Mouse (Mus musculus) forebrain, embryonic 12.5 days (tissue): ENCODE results near the gene Tmem62. TPM values are rescaled to one million over a fixed set of nuclear protein-coding genes. Genes with fewer than 3 reads are reported as not detected.
"Not testable (repeated sequence)": the region's sequence is repeated elsewhere in the genome, so short reads cannot be mapped to it uniquely, and the experiment has no call there.

Source experiments
- ATAC-seq: fragments of 200-750 bp; cut with Nextera tagmentation; 2 replicates; pipeline ENCODE4 v1.8.0; 2017; ENCODE audit warnings: moderate TSS enrichment; ENCODE audit not compliant: low FRiP score
- H3K27ac ChIP-seq: fragments of 300-500 bp; sonication (generic); 2 replicates; pipeline ENCODE4 v1.5.1; 2016; ENCODE audit warnings: mild to moderate bottlenecking
- H3K27me3 ChIP-seq: fragments of 300-500 bp; sonication (generic); 2 replicates; pipeline ENCODE4 v1.6.1; 2016; ENCODE audit warnings: mild to moderate bottlenecking
- H3K36me3 ChIP-seq: fragments of 300-500 bp; sonication (generic); replicated peaks from 2 replicates; pipeline ENCODE4 v1.6.1; 2016; ENCODE audit warnings: mild to moderate bottlenecking
- H3K4me1 ChIP-seq: fragments of 300-500 bp; sonication (generic); 2 replicates; pipeline ENCODE4 v1.6.1; 2016
- H3K4me2 ChIP-seq: fragments of 300-500 bp; sonication (generic); 2 replicates; pipeline ENCODE4 v1.6.1; 2016; ENCODE audit warnings: mild to moderate bottlenecking, moderate library complexity
- H3K4me3 ChIP-seq: fragments of 300-500 bp; sonication (generic); replicated peaks from 2 replicates; pipeline ENCODE4 v1.5.1; 2016; ENCODE audit warnings: mild to moderate bottlenecking
- H3K9ac ChIP-seq: fragments of 300-500 bp; sonication (generic); 2 replicates; pipeline ENCODE4 v1.6.1; 2016; ENCODE audit warnings: mild to moderate bottlenecking
- H3K9me3 ChIP-seq: fragments of 300-500 bp; sonication (generic); 2 replicates; pipeline ENCODE4 v1.6.1; 2016
- WGBS: fragments of 180-500 bp; shearing (Covaris S2); methylation state at CpG from one replicate; pipeline ENCODE4 v1.1.7; 2016; 5-methylcytosine and 5-hydroxymethylcytosine counted together
- polyA plus RNA-seq: library from polyadenylated mRNA; unstranded; fragments of >200 nt; fragmentation: Nextera tagmentation; extraction: Ambion mirVana; gene quantifications from 2 replicates; pipeline ENCODE4 v1.2.1, GENCODE M21; 2016

Tmem62 gene
- polyA plus RNA-seq, 1 experiment from 2014 or later, result 5.6 TPM

DNA sequence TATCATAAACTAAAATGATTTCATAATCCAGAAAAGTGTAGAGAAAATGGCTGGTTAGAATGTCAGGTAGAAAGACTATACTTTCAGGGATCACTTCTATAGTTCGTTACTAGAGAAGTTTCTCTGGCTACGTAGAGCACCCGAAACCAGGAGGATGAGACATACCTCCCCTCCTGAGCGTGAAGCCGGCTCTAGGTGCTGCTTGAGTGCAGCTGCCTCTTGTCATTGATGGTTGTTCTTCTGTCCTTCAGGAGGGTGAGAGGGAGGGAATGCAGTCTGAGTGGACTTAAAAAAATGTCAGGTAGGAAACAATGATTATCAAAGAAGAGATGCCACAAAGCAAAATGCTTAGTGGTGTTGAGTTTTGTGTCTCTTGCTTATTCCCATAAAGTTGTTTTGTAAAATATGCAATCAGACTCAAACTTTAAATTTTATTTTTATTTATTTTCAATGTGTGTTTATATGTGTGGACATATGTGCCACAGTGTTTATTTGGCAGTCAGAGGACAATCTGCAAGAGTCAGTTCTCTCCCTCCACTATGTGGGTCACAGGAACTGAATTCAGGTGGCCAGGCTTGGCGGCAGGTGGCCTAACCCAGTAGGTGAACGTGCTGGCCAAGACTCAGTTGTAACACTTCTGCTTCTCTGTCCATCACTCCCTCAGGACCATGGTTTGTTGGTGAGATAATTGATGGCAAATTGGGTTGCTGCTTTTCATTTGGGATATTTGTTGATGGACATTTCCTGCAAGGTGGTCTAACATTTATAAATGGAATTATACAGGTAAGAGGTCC lies 27.4 kb downstream of the Tmem62 start:
- no peak overlapping the region for H3K9ac ChIP-seq
- 80% methylated on average over 7 of the region's 7 CpGs for WGBS
- ATAC-seq, result no peak
- no peaks in the 10 kb centered on the region for H3K27me3 ChIP-seq
- H3K4me1 ChIP-seq, result peaks cover 6% of the 10 kb centered on the region
- H3K9me3 ChIP-seq, result no peaks in the 10 kb centered on the region
- H3K27ac ChIP-seq, result no peak overlapping the region
- H3K4me3 ChIP-seq, result no peak overlapping the region
- no peak overlapping the region for H3K4me2 ChIP-seq
- no peaks in the 10 kb centered on the region for H3K36me3 ChIP-seq

DNA sequence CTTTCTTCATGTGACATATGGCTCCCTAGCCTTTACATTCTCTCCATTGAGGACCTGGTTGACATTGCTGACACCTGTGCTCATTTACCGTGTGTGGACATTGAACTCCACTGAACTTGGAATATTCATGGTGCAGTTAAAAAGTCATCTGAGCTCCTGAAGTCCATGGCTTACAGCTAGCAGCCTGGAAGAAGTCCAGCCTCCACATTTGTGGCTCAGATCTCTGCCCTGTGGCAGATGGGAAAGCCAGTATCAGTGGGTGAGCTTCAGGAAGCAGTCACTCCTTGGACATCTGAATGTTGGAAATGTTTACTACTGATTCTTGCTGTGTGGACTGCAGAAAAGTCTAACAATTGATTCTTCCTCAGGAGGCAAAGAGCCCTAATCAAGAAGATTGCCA lies 30.2 kb downstream of the Tmem62 start:
- H3K27ac ChIP-seq, result no peak overlapping the region
- no peaks in the 10 kb centered on the region for H3K27me3 ChIP-seq
- no peak overlapping the region for H3K4me2 ChIP-seq
- H3K36me3 ChIP-seq, result peaks cover 7% of the 10 kb centered on the region; the same call in 1 of the 2 replicates
- no peak for ATAC-seq
- no peak overlapping the region for H3K9ac ChIP-seq
- no peaks in the 10 kb centered on the region for H3K9me3 ChIP-seq
- H3K4me1 ChIP-seq, result peaks cover 11% of the 10 kb centered on the region
- no peak overlapping the region for H3K4me3 ChIP-seq
- 84% methylated on average over 1 of the region's 1 CpGs for WGBS

DNA sequence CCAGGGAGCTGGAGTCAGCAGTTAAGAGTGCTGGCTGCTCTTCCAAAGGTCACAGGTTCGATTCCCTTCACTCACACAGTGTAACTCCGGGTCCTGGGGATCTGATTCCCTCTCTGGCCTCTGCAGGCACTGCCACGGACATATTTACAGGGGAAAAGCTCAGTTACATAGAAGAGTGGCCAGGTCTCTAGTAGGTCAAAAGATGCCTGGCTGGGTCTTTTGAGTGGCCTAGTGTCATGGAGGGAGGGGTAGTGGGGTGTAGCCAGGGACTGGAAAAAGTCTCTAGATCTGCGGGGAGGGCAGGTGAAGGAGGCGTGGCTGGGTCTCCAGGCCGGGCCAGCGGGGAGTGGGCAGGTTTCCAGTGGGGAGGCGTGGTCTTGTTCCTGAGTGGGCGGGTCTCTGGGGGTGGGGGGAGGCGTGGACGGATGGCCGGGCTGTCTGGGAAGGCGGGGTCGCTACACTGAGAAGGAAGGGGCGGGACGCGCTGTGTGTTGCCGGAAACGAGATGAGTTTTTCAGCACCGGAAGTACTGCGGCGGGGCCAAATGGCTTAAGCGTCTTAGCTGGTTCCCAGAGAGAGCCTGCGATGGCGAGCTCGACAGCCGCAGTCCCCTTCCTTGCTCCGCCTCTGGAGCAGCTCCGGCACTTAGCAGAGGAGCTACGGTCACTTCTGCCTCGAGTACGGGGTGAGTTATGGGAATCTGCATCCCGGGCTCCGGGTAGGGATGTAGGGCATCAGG lies 31.3 kb downstream of the Tmem62 start, which contains the start of gene Ccndbp1:
TSS of gene Ccndbp1 (plus strand) at position 479 of the 739 bp plus-strand sequence.
- H3K9me3 ChIP-seq, result no peaks in the 10 kb centered on the region

DNA sequence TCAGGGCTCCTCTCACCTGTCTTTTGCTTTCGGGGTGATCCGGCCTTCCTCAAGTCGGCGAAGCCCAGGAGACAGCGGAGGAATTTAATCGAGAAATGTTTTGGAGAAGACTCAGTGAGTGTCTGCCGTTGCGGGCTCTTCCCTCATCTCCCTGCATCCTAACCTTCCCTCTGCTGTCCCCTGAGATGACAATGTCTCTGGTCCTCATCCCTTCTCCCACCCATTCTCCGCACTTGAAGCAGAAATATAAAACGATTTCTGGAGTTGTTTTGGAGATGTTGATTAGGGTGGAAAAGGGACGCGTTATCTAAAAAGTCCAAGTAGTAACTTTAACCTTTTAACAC lies 31.8 kb downstream of the Tmem62 start:
- Histone ChIP-seq H3K9ac (peak overlapping the region; percentile 74), H3K27me3 (no peaks in the 10 kb centered on the region), H3K27ac (no peak overlapping the region), H3K9me3 (no peaks in the 10 kb centered on the region), H3K4me2 (peak overlapping the region; percentile 82), H3K4me3 (peak overlapping the region; percentile 83), H3K4me1 (peaks cover 11% of the 10 kb centered on the region), H3K36me3 (peaks cover 22% of the 10 kb centered on the region)
- no peak; the same call in 1 of the 2 replicates for ATAC-seq
- WGBS, result under 1% methylated on average over 12 of the region's 12 CpGs

More for the DNA sequence above, 31.3 kb downstream of the Tmem62 start, which contains the start of gene Ccndbp1:
- Histone ChIP-seq H3K4me1 (peaks cover 11% of the 10 kb centered on the region), H3K4me3 (peak within 1 kb of the TSS; percentile 83), H3K4me2 (peak within 1 kb of the TSS; percentile 82), H3K9ac (peak within 1 kb of the TSS; percentile 74), H3K27me3 (no peaks in the 10 kb centered on the region), H3K36me3 (peaks cover 18% of the 10 kb centered on the region), H3K27ac (peak within 1 kb of the TSS; percentile 25; the same call in 1 of the 2 replicates)
- ATAC-seq, result peak; percentile 95
- WGBS, result 2% methylated on average over 34 of the region's 34 CpGs

DNA sequence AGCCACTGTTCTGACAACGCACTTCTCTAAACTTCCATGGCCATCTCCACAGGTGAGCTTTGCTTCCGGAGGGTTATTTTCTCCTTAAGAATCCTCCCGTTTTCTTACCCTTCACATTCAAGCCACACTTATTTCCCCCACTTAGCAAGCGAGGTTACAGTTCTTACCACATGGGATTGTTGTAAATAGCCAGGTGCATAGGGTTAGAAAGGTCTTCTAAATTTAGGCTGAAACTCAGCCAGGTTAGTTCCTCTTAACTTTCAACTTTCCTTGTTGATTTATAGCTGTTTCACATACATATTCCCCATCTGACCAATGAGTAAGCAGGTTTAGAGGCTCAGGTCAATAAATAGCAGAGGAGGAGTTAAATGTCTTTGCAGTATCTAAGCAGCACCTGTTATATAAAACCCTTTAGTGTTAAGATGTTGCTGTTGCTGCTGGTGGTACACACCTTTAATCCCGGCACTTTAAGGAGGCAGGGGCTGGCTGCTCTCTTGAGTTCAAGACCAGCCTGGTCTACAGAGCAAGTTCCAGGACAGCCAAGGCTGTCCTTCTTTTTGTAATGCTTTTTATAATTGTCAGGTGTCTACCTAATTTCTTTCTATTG lies 32.4 kb downstream of the Tmem62 start:
- Histone ChIP-seq H3K9me3 (no peaks in the 10 kb centered on the region), H3K27me3 (no peaks in the 10 kb centered on the region), H3K27ac (no peak overlapping the region), H3K4me1 (peaks cover 11% of the 10 kb centered on the region), H3K9ac (peak overlapping the region; percentile 74), H3K4me3 (peak overlapping the region; percentile 83), H3K36me3 (peaks cover 24% of the 10 kb centered on the region), H3K4me2 (peak overlapping the region; percentile 82)
- WGBS, result 27% methylated on average over 5 of the region's 5 CpGs
- no peak for ATAC-seq

DNA sequence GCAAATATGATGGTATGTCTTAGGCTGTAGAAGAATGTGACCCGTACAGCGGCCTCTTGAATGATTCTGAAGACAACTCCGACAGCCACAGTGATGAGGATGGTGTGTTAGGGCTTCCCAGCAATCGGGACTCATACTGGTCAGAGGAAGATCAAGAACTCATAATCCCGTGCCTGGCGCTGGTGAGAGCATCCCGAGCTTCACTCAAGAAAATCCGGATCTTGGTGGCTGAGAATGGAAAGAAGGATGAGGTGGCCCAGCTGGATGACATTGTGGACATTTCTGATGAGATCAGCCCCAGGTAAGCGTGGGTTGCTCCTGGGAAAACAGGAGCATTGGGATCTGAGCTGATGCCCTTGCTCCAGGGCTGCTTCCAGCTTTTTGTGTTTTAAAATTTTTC lies 35.9 kb downstream of the Tmem62 start:
- Histone ChIP-seq H3K27me3 (no peaks in the 10 kb centered on the region), H3K9me3 (no peaks in the 10 kb centered on the region), H3K4me2 (no peak overlapping the region), H3K4me3 (no peak overlapping the region), H3K27ac (no peak overlapping the region), H3K36me3 (peaks cover 39% of the 10 kb centered on the region), H3K4me1 (peaks cover 11% of the 10 kb centered on the region), H3K9ac (no peak overlapping the region)
- 86% methylated on average over 9 of the region's 9 CpGs for WGBS
- ATAC-seq, result no peak

DNA sequence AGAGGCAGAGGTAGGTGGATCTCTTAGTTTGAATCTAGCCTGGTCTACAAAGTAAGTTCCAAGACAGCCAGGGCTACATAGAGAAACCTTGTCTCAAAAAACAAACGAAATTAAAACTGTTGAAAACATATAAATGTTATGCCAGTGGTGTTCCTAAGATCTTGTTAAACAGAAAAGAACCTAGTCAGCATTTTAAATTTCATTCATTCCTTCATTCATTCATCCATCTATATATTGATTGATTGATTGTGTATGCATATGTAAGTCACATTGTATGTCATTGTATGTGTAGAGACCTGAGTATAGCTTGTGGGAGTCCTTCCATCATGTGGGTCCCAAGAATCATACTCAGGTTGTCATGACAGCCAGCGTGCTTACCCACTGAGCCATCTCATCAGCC lies 38.7 kb downstream of the Tmem62 start:
- ATAC-seq, result no peak
- no peak overlapping the region for H3K27ac ChIP-seq
- WGBS, result 81% methylated on average over 2 of the region's 2 CpGs
- H3K9me3 ChIP-seq, result no peaks in the 10 kb centered on the region
- H3K4me3 ChIP-seq, result no peak overlapping the region
- no peak overlapping the region for H3K9ac ChIP-seq
- H3K4me2 ChIP-seq, result no peak overlapping the region
- H3K27me3 ChIP-seq, result no peaks in the 10 kb centered on the region
- H3K36me3 ChIP-seq, result peaks cover 43% of the 10 kb centered on the region
- no peaks in the 10 kb centered on the region for H3K4me1 ChIP-seq

DNA sequence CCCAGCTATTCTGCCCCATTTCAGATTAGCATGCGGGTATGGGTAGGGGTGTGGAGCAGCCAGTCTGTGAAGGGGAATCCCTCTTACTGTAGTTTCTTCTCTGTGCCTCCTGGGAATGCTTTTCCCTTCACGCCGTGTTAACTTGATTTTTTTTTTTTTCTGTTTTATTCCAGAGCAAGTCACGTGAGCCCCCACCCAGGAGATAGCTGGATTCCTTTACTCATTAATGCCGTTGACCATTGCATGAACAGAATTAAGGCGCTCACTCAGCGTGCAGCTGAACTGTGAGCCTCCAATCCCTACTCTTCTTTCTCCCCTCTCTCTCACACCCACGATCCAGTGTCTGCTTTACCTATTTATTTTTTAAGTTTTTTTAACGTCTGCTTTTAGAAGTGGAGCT lies 39.4 kb downstream of the Tmem62 start:
- Histone ChIP-seq H3K4me2 (no peak overlapping the region), H3K9ac (no peak overlapping the region), H3K27ac (no peak overlapping the region), H3K4me1 (no peaks in the 10 kb centered on the region), H3K9me3 (no peaks in the 10 kb centered on the region), H3K36me3 (peaks cover 41% of the 10 kb centered on the region), H3K4me3 (no peak overlapping the region), H3K27me3 (no peaks in the 10 kb centered on the region)
- no peak for ATAC-seq
- 87% methylated on average over 9 of the region's 9 CpGs for WGBS

DNA sequence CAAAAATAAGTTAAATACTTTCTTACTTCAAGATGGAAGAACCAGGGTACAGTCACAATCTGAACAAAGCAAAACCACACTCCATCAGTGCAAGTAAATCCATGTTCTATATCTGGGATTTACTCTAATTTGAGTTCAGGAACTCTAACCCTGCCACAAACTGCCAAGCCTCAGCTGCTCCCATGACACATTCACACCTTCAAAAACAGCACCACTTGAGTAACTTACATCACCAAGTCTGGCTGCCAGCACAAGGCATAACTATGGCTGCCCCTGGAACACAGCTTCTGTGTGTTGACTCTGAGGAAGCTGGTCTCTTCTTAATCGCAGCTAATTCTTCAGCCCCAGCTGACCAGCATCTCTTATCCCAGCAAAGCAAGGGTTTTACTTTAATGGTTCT lies 40.3 kb downstream of the Tmem62 start:
- no peak for ATAC-seq
- Histone ChIP-seq H3K36me3 (peaks cover 34% of the 10 kb centered on the region), H3K9me3 (no peaks in the 10 kb centered on the region), H3K9ac (no peak overlapping the region), H3K27ac (no peak overlapping the region), H3K27me3 (no peaks in the 10 kb centered on the region), H3K4me1 (no peaks in the 10 kb centered on the region), H3K4me3 (no peak overlapping the region), H3K4me2 (no peak overlapping the region)
- WGBS, result 89% methylated on average over 1 of the region's 1 CpGs

DNA sequence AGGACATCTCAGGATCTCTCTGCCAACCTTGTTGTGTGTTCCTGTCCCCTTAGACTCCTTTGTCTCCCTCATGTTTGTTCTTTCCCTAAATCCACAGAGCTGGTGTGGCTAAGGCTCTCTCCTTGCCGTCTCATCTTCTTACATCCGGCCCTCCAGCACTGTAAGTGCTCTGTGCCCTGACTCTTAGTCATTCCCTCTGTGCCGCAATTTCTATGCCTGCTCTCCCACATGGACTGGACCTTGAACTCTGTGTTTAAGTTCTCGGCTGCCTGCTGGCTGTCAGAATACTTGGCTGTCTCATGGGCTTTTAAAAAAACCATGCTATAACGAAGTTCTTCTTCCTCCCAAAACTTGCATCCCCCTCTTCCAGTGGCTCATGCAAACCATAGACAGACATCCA lies 46.1 kb downstream of the Tmem62 start:
- Histone ChIP-seq H3K4me1 (no peaks in the 10 kb centered on the region), H3K9ac (no peak overlapping the region), H3K4me2 (no peak overlapping the region), H3K27me3 (no peaks in the 10 kb centered on the region), H3K4me3 (no peak overlapping the region), H3K36me3 (peaks cover 1% of the 10 kb centered on the region), H3K27ac (no peak overlapping the region), H3K9me3 (no peaks in the 10 kb centered on the region)
- no peak for ATAC-seq
- WGBS, result 79% methylated on average over 5 of the region's 5 CpGs

DNA sequence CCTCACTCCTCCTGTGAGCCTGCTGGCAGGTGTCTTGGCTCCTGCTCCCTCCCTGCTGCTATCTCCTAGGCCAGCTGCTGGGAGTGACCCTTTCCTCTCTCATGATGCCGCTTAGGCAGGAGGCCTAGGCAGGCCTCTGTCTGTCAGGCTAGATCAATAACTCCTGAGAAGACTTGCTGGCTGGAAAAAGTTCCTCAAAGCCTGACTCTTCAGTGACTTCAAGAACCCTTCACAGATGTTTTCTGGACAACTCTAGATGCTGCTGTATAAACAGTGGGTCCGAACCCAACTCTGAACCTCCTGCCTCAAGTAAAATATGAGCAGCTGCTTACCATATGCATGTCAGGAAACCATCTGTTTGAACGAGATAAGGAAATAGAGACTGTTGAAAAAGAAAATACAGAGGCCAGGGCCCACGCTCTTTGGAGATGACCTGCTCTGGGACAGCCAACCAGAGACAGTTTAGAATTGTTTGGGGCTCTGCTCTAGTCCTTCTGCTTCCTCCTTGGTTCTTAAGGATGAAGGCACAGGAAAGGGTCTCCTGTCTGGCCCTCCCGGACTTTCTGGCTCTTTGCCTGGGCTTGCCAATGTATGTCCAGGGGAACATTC lies 60.0 kb downstream of the Tmem62 start, which contains the start of gene Epb42:
TSS of gene Epb42 (minus strand) at position 340 of the 609 bp plus-strand sequence.
- H3K36me3 ChIP-seq, result no peaks in the 10 kb centered on the region
- 0 out of 2 replicates have a peak within 1 kb of the TSS, but pooled peaks have one; percentile 8 for H3K27ac ChIP-seq
- H3K27me3 ChIP-seq, result no peaks in the 10 kb centered on the region
- H3K4me1 ChIP-seq, result no peaks in the 10 kb centered on the region
- no peak within 1 kb of the TSS for H3K9ac ChIP-seq
- no peak for ATAC-seq
- H3K4me3 ChIP-seq, result no peak within 1 kb of the TSS
- H3K9me3 ChIP-seq, result no peaks in the 10 kb centered on the region
- no peak within 1 kb of the TSS for H3K4me2 ChIP-seq
- WGBS, result 74% methylated on average over 5 of the region's 5 CpGs

DNA sequence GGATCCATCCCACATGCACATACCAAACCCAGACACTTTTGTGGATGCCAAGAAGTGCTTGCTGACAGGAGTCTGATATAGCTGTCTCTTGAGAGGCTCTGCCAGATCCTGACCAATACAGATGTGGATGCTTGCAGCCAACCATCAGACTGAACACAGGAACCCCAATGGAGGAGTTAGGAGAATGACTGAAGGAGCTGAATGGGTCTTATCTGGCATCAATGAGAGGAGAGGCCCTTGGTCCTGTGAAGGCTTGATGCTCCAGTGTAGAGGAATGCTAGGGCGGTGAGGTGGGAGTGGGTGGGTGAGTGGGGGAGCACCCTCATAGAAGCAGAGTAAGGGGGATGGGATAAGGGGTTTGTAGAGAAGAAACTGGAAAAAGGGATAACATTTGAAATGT lies 62.0 kb downstream of the Tmem62 start:
- not testable (repeated sequence) for H3K4me2 ChIP-seq, H3K27me3 ChIP-seq, H3K36me3 ChIP-seq, ATAC-seq, H3K4me1 ChIP-seq, H3K4me3 ChIP-seq, H3K27ac ChIP-seq, H3K9me3 ChIP-seq, H3K9ac ChIP-seq
- 95% methylated on average over 1 of the region's 1 CpGs for WGBS
